Mouse (Mus musculus): ENCODE measurements around the gene Crygc.

DNA sequence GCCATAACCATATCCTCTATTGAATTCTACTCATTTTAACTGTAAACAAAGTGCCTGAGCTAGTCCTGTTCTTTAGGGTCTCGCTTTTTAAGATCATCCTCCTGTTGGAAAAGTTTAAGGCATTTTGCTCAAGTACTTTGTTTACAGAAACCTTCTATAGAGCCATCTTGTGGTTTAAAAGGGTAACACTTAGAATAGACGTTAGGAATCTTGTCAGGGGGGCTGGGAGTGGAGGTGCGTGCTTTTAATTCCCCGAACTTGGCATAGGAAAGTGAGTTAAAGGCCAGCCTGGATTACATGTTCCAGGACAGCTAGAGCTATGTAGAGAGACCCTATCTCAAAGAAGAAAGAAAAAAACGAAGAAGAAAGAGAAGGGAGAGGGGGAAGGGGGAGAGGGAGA lies 2.1 kb upstream of the Crygc start:
- TF ChIP-seq CTCF (IDR thresholded peaks at IDR 0.05; ENCODE audit: insufficient read depth, low read length), result no peak
- TF ChIP-seq POLR2A (IDR thresholded peaks at IDR 0.05; ENCODE audit: borderline replicate concordance, extremely low read depth, low read depth, low read length), result no peak
